Mouse (Mus musculus): ENCODE data around the gene Gm21778.
"Not testable (repeated sequence)": the region's sequence is repeated elsewhere in the genome, so short reads cannot be mapped to it uniquely, and the experiment has no call there.

The Gm21778 gene

GRCm38 (mm10) chrY:5942160-5942559 lies at the start of gene Gm21778:
TSS of gene Gm21778 (plus strand) at chrY:5942460.
- DNase-seq: not testable (repeated sequence)
